Mouse (Mus musculus) B cell, adult 67 days (primary cell): ENCODE measurements around the gene Rnf212. TPM values are rescaled to one million over a fixed set of nuclear protein-coding genes. Genes with fewer than 3 reads are reported as not detected.

ENCODE experiments used
- total RNA-seq, 2 experiments: library from RNA; stranded (reverse); gene quantifications; 4 replicates each; pipeline ENCODE4 v1.2.4; 2023

Rnf212 gene
- not detected for total RNA-seq

GRCm38 (mm10) chr5:108774630-108775306, at the start of gene Rnf212:
Rnf212 (minus strand) TSS chr5:108774982.

GRCm38 (mm10) chr5:108808750-108809149, 34.0 kb upstream of the Rnf212 start, which contains the start of gene Vmn2r8:
Vmn2r8 (minus strand) TSS chr5:108808850.

GRCm38 (mm10) chr5:108795263-108795662, 20.5 kb upstream of the Rnf212 start, which contains the start of gene Tmed11:
Tmed11 (minus strand) TSS chr5:108795363.

GRCm38 (mm10) chr5:108692271-108692670, 82.5 kb downstream of the Rnf212 start, which contains the start of gene Fgfrl1:
Fgfrl1 (plus strand) TSS chr5:108692382.

Other genes with a start within 250 kb of the Rnf212 start
- not detected for gene Cplx1, start 225.0 kb downstream of the Rnf212 start, total RNA-seq
- 100 to 1,000 TPM; 144 to 150 TPM for gene Gak, start 145.2 kb downstream of the Rnf212 start, total RNA-seq
- gene Tmem175, start 145.2 kb downstream of the Rnf212 start, total RNA-seq = 10 to 100 TPM; 26.7 to 27.1 TPM
- 10 to 100 TPM; 30.9 to 44.8 TPM for gene Idua, start 114.7 kb downstream of the Rnf212 start, total RNA-seq
- 10 to 100 TPM; 47.0 to 56.2 TPM for gene Dgkq, start 105.3 kb downstream of the Rnf212 start, total RNA-seq
- gene Slc26a1, start 99.4 kb downstream of the Rnf212 start, total RNA-seq = not detected
- 1 to 10 TPM; 6.1 to 7.5 TPM for gene Fgfrl1, start 82.6 kb downstream of the Rnf212 start, total RNA-seq
- not detected for gene Tmed11, start 20.4 kb upstream of the Rnf212 start, total RNA-seq
- not detected for gene Vmn2r8, start 33.9 kb upstream of the Rnf212 start, total RNA-seq
- not detected for gene Vmn2r9, start 77.6 kb upstream of the Rnf212 start, total RNA-seq
- not detected for gene Vmn2r10, start 231.5 kb upstream of the Rnf212 start, total RNA-seq